Mouse (Mus musculus) kidney, adult 2 months (tissue): Measurements from ENCODE around the gene Gm4724.
"Not testable (repeated sequence)": the region's sequence is repeated elsewhere in the genome, so short reads cannot be mapped to it uniquely, and the experiment has no call there.

Experiments
- CTCF ChIP-seq: fragments of 200-500 bp; conservative IDR thresholded peaks from 2 replicates; pipeline ENCODE4 v1.5.1; 2011; ENCODE audit warnings: low read depth, mild to moderate bottlenecking, control low read depth, low read length, moderate library complexity, mixed read lengths; ENCODE audit not compliant: insufficient read depth, insufficient read length
- POLR2A ChIP-seq: fragments of 200-500 bp; IDR thresholded peaks from one replicate; pipeline ENCODE4 v1.6.1; 2011; ENCODE audit warnings: low read depth, low read length, control low read depth

DNA sequence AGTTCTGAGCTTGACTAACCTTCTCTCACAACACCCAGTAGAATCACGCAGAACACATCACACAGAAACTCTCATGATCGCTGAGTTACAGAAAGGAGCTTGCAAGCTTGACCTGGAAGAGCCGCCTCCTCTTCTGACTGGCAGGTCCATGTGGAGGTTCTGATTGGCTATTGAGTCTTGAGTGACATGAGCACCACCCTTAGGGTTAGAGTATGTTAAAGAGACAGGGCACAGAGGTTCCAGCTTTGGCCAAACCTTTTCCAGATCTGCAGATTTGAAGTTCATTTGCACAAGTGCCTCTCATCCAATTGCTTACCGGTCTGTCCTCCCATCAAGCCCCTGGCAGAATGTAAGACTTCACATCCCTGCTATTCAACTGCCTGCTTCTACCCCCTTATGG, at the start of gene Gm4724:
- TF ChIP-seq CTCF, POLR2A: not testable (repeated sequence)
